Mouse (Mus musculus) R1 (cell line): ENCODE results near the gene Galnt15.

Experiments used
- DNase-seq: peaks from one replicate; pipeline ENCODE4 v3.0.0-alpha.2; 2018; ENCODE audit warnings: low read depth, low spot score

Galnt15 gene

DNA sequence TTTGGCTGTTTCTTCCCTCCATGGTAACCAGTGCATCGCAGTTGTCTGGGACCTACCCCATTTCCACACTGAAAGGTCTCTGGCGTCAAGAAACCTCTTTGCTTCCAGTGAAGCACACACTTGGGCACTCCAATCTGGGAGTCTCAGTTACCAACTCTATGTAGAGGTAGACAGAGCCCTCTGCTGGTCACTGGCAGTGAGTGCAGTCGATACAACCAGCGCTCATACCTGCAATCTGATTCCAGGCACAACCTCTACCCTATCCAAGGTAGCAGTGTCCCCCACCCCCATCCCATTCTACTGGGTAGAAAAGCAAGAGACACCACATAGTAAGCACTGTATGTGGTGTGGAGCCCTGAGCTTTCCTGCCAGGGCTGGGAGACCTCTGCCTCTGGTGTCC is 3.7 kb downstream of the Galnt15 start:
- peak; percentile 73 for DNase-seq

GRCm38 (mm10) chr14:32036482-32036881 is 7.7 kb downstream of the Galnt15 start:
- no peak for DNase-seq

GRCm38 (mm10) chr14:32037661-32038252 is 9.0 kb downstream of the Galnt15 start:
- no peak for DNase-seq

GRCm38 (mm10) chr14:32042108-32042507 is 13.3 kb downstream of the Galnt15 start:
- no peak for DNase-seq

DNA sequence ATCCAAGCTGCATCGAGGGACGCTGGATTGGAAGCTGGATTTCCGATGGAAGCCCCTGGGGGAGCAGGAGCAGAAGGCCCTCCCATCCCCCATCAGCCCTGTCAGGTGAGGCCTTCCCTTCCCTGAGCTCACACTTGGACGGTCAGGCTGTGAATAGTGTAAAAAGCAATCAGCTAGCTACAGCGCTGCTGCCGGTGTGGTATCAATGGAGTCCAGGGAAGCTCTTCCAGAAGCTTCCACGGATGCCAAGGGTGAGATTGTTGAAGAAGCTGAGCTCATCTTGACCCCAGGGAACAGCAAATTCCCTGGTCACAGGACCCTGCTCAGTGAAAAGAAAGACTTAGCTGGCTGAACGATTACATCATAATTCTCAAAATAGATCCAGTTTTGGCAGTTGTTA is 17.6 kb downstream of the Galnt15 start:
- DNase-seq: no peak

GRCm38 (mm10) chr14:32050171-32050570 is 21.4 kb downstream of the Galnt15 start:
- DNase-seq: no peak

DNA sequence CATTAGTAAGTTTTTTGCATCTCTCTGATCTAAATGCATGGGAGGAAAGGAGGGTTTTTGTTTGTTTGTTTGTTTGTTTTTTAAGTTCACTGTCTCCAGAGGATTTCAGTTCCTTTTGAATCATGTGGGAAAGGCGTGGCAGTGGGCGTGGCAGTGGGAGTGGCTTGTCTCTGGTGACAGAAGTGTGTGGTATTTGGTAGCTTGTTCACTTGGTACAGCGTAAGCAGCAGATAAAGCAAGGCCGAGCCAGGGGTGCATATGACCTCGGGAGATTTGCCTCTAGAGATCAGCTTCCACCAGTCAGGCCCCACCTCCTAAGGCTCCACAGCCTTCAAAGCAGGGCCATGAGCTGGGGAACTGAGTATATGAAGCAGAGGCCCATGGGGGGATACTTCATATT is 25.1 kb downstream of the Galnt15 start:
- no peak for DNase-seq

GRCm38 (mm10) chr14:32054788-32055187 is 26.0 kb downstream of the Galnt15 start:
- DNase-seq: no peak

GRCm38 (mm10) chr14:32055781-32056180 is 27.0 kb downstream of the Galnt15 start:
- DNase-seq: no peak

- peak; percentile 76 for DNase-seq
Observed at GRCm38 (mm10) chr14:32056675-32057074, 27.9 kb downstream of the Galnt15 start.

- DNase-seq: no peak
Observed at GRCm38 (mm10) chr14:32057664-32058063, 28.9 kb downstream of the Galnt15 start.

DNA sequence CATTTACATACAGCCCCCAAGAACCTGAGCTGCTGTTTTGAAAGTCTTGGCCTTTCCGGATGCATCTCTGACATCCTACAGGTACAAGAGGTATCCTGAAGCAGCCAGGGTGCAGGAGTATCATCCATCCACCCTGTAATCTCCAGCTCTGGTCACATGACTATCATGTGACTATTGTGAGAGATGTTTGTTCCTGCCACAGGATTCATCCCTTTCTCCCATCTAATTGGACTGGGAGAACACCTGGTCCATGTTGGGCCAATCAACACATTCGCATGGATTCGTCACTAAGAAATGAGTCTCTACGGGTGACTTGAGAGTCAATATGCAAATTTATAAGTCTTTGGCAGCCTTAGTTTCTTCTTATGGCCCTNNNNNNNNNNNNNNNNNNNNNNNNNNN is 32.6 kb downstream of the Galnt15 start:
- DNase-seq: peak; percentile 78

DNA sequence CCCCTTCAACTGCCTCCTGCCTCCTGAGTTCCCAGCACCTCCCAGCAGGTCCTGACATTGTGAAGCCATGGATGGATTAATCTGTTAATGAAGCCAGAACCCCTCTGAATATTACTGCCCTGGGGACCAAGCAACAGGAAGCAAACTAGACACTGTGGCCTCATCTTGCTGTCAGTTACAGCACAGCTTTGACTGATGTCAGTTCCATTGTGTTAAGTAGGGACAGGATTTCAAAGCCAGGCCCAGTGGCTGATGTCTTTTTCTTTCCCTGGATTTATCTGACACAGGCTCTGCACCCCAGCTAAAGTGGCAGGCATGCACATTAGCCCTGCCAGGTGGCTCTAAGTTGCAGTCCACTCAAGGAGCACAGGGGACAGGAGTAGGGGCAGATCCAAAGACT is 44.0 kb downstream of the Galnt15 start:
- DNase-seq: no peak

- no peak for DNase-seq
Observed at GRCm38 (mm10) chr14:32073211-32073685, 44.5 kb downstream of the Galnt15 start.

DNA sequence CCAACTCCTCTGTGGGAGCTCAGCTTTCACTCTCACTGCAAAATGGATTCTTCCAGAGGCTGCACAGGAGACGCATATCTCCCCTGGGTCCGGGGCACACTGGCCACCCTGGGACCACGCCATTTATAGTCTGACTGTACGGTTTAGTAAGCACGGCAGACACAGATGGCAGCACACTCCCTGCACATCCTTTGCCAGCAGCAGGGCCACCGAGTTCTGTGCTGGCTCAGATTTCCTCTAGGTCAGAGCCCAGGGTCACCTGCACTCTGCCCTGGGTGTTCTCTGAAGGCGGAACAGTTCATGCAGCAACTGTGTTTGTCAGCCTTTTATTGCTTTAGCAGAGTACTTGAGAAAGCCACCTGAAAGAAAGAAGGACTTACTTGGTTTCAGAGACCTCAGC is 45.1 kb downstream of the Galnt15 start:
- DNase-seq: no peak

DNA sequence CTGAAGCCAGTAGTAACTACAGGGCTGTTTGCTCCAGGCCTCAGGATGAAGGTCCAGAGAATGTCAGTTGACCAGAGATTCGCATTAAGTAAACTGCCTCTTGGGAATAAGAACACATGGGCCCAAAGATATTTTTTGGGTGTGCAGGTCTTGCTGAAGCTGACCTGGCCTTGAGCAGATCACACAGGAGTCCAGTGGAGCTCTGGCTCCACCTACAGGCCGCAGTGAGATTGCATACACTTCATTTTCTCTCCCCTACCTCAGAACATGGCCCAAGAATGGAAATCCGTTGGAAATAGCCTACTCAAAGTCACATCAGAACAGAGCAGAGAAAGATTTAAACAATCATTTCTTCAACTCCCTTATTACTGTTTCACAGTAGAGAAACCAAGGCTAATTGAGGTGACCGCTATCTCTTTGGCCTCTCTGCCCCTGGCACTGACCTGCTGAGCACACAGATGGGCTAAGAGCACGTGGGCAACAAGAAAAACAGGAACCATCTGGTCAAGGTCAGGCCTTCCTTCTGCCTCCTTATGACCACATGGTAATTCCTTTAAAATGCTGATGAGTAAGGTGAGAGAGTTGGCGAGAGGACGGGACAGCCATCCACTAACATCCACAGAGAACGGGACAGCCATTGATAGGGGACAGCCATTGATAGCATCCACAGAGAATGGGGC is 48.2 kb downstream of the Galnt15 start:
- peak; percentile 85 for DNase-seq

DNA sequence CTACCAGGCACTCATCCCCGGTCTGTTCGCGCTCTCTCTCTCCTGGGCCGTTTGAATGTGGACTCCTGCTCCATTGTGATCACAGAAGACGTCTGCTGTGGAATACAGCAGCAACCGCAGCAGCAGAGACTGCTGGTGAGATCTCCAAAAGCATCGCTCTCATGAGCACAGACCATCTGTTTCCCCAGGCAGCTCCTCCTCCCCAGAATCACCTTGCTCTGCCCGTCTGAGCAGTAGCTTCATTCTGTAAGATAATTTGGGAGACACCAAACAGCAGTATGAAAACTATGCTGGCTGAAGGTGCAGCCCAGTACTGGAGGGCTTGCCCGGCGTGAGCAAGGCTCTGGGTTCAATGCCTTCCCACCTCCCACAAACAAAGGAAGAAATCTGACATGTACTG is 52.2 kb downstream of the Galnt15 start:
- DNase-seq: no peak

DNA sequence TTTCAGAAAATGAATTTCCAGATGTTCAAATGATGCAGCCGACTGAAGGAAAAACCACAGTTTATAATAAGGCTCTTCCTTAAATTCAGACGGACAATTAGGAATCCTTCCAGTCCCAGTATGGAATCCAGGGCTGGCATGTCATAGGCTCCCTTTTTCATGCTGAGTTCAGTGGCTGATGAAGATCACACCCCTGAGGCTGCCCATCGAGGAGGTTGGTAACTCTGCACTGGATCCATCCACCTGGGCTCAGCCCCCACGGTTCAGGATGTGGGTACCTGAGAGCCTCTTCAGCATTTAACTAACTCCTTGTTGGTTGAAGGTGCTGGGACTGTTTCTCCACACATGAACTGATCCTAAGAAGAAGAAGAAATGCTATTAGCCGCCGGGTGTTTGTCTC is 54.1 kb downstream of the Galnt15 start:
- no peak for DNase-seq

DNA sequence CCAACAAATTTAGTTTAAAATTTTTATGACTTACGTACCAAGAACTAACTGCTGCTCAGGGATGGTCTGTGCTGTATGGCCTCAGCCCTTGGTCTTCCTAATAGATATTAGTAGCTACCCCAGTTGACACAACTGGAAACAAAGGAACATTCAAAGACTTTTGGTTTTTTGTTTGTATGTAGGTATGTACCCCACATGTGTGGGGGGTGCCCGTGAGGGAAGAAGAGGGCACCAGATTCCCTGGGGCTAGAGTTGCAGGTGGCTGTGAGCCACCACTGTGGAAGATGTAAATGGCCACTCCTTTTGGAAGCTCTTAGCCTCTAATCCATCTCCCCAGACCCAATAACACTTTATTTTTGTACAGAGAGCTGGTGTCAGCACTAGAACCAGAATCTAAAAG is 54.7 kb downstream of the Galnt15 start:
- DNase-seq: no peak

- peak; percentile 97 for DNase-seq
Observed at GRCm38 (mm10) chr14:32084761-32085485, 56.1 kb downstream of the Galnt15 start, which contains the start of gene Oxnad1. Gene Oxnad1, plus strand, starts transcription at chr14:32085374.

GRCm38 (mm10) chr14:32085486-32086201 is 56.9 kb downstream of the Galnt15 start, which contains the start of gene Dph3:
Gene Dph3, minus strand, starts transcription at chr14:32085729.
- peak; percentile 99 for DNase-seq

GRCm38 (mm10) chr14:32086226-32086625 is 57.4 kb downstream of the Galnt15 start:
- DNase-seq: peak; percentile 50
